Mouse (Mus musculus) heart, postnatal 0 days (tissue): ENCODE measurements around the gene Fstl4.
"Not testable (repeated sequence)": the region's sequence is repeated elsewhere in the genome, so short reads cannot be mapped to it uniquely, and the experiment has no call there.

Experiments
- CTCF ChIP-seq: IDR thresholded peaks from 2 replicates; pipeline ENCODE4 v1.5.1; 2016; ENCODE audit warnings: antibody characterized with exemption, control low read depth, low read depth
- EP300 ChIP-seq: IDR thresholded peaks from 2 replicates; pipeline ENCODE4 v1.6.1; 2016; ENCODE audit warnings: antibody characterized with exemption, low read depth

GRCm38 (mm10) chr11:53196551-53196950, 432.1 kb downstream of the Fstl4 start:
- TF ChIP-seq EP300, CTCF: not testable (repeated sequence)
